16 mouse cellular contexts compared by ENCODE assay signal in the genomic region with DNA sequence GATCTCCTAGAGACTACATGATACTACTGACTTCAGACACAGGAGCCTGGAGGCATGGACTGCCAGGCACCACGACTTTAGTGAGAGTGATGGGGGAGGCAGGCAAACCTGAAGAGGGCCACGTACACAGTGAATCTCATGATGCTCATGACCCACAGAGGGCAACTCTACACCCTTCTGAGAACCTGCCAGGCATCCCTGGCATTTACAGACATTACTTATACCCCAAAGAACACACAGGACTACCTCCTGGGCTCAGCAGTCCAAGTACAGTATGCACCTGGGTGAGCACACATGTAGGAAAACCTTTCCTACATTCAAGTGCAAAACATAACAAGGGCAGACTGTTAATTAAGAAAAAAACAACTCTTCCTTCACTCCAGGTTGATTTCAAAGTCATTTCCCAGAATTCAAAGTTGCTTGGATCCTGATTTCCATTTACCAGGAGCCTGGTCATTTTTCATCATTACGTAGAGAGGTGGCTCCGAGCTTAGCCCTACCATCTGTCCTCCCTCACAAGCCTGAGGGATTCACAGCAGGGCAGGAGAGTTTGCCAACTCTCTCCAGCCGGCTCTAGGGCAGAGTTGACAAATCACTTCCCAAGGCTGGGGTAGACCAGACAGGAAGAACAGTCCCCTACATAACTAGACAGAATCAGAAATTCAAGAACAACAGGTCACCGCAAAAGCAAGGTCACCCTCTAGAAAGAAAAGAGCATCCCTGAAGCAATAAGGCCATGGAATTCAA.
DNase-seq lines count a peak whose midpoint lies in the region; ATAC-seq and TF ChIP-seq lines count a peak whose summit lies in the region.
"Had no signal": no experiment of that assay in that cellular context is flagged by ENCODE, and none has a peak within 500 bp of the region (broad histone marks: within the 10 kb centered on the region; RNA-seq: fewer than 3 reads in every experiment).

No protein-coding gene starts in this region.

- H3K9me3 ChIP-seq in hindbrain, embryonic 12.5 days (replicated peaks) = no peaks in the 10 kb centered on the region
- H3K9me3 ChIP-seq in hindbrain, embryonic 11.5 days (ENCODE audit: control insufficient read depth, low read length) = no peaks in the 10 kb centered on the region
- H3K9me3 ChIP-seq in hindbrain, embryonic 16.5 days (ENCODE audit: control insufficient read depth, low read length) = no peaks in the 10 kb centered on the region
- H3K9me3 ChIP-seq in kidney, embryonic 15.5 days (replicated peaks) = no peaks in the 10 kb centered on the region
- H3K9me3 ChIP-seq: heart, embryonic 13.5 days; liver, embryonic 12.5 days; lung, embryonic 15.5 days; neural tube, embryonic 15.5 days had no signal

- no peak for TF ChIP-seq CTCF in kidney, adult 2 months (conservative IDR thresholded peaks at IDR 0.05; ENCODE audit: insufficient read depth, insufficient read length, low read depth, low read length)

- no peak overlapping the region for H3K4me2 ChIP-seq in hindbrain, embryonic 12.5 days (replicated peaks)
- H3K4me2 ChIP-seq in hindbrain, embryonic 11.5 days (replicated peaks; ENCODE audit: low read depth, low read length) = no peak overlapping the region
- H3K4me2 ChIP-seq in hindbrain, embryonic 16.5 days (ENCODE audit: low read length) = no peak overlapping the region
- no peak overlapping the region for H3K4me2 ChIP-seq in kidney, embryonic 15.5 days
- H3K4me2 ChIP-seq: heart, embryonic 13.5 days; liver, embryonic 12.5 days; lung, embryonic 15.5 days; neural tube, embryonic 15.5 days had no signal

- H3K27ac ChIP-seq in hindbrain, embryonic 12.5 days = no peak overlapping the region
- H3K27ac ChIP-seq in hindbrain, embryonic 11.5 days (ENCODE audit: low read depth, low read length) = no peak overlapping the region
- peak overlapping the region; percentile 20; the same call in 1 of the 2 replicates for H3K27ac ChIP-seq in hindbrain, embryonic 16.5 days (ENCODE audit: low read depth, low read length)
- no peak overlapping the region for H3K27ac ChIP-seq in kidney, adult 2 months (ENCODE audit: insufficient read depth, low read depth, low read length)
- H3K27ac ChIP-seq in kidney, embryonic 15.5 days = no peak overlapping the region
- H3K27ac ChIP-seq: heart, embryonic 13.5 days; liver, embryonic 12.5 days; lung, embryonic 15.5 days; neural tube, embryonic 15.5 days had no signal

- H3K36me3 ChIP-seq in hindbrain, embryonic 12.5 days = peaks cover 2% of the 10 kb centered on the region; the same call in 1 of the 2 replicates
- H3K36me3 ChIP-seq in hindbrain, embryonic 11.5 days (ENCODE audit: control insufficient read depth, insufficient read depth, low read length) = no peaks in the 10 kb centered on the region
- 0 out of 2 replicates have a peak, but pooled peaks cover 2% of the 10 kb centered on the region for H3K36me3 ChIP-seq in hindbrain, embryonic 16.5 days (ENCODE audit: control insufficient read depth, insufficient read depth, low read length)
- H3K36me3 ChIP-seq in kidney, adult 2 months (ENCODE audit: control insufficient read depth, insufficient read depth, low read length) = no peaks in the 10 kb centered on the region
- no peaks in the 10 kb centered on the region for H3K36me3 ChIP-seq in kidney, embryonic 15.5 days
- H3K36me3 ChIP-seq: heart, embryonic 13.5 days; liver, embryonic 12.5 days; lung, embryonic 15.5 days; neural tube, embryonic 15.5 days had no signal

- peak; percentile 42; the same call in 1 of the 2 replicates for ATAC-seq in hindbrain, embryonic 12.5 days (ENCODE audit: low FRiP score)
- no peak for ATAC-seq in hindbrain, embryonic 11.5 days (ENCODE audit: low FRiP score)
- ATAC-seq in hindbrain, embryonic 16.5 days = peak; percentile 79
- no peak for ATAC-seq in kidney, embryonic 15.5 days (replicated peaks; ENCODE audit: low FRiP score)
- ATAC-seq: liver, embryonic 12.5 days had no signal

- 72% methylated on average over 6 of the region's 6 CpGs for WGBS in hindbrain, embryonic 12.5 days
- WGBS in hindbrain, embryonic 11.5 days = 68% methylated on average over 6 of the region's 6 CpGs
- 68% methylated on average over 6 of the region's 6 CpGs for WGBS in hindbrain, embryonic 16.5 days
- WGBS in kidney, adult 2 months = 59% methylated on average over 6 of the region's 6 CpGs
- 69% methylated on average over 6 of the region's 6 CpGs for WGBS in kidney, embryonic 15.5 days

- H3K27me3 ChIP-seq in hindbrain, embryonic 12.5 days = no peaks in the 10 kb centered on the region
- no peaks in the 10 kb centered on the region for H3K27me3 ChIP-seq in hindbrain, embryonic 11.5 days (ENCODE audit: control insufficient read depth, insufficient read depth, low read length)
- no peaks in the 10 kb centered on the region for H3K27me3 ChIP-seq in hindbrain, embryonic 16.5 days (replicated peaks; ENCODE audit: control insufficient read depth, insufficient read depth, low read length)
- no peaks in the 10 kb centered on the region for H3K27me3 ChIP-seq in kidney, adult 2 months (replicated peaks; ENCODE audit: control insufficient read depth, insufficient read depth, low read length)
- no peaks in the 10 kb centered on the region for H3K27me3 ChIP-seq in kidney, embryonic 15.5 days
- H3K27me3 ChIP-seq: heart, embryonic 13.5 days; liver, embryonic 12.5 days; lung, embryonic 15.5 days; neural tube, embryonic 15.5 days had no signal

- no peak overlapping the region for H3K4me3 ChIP-seq in hindbrain, embryonic 12.5 days
- no peak overlapping the region for H3K4me3 ChIP-seq in hindbrain, embryonic 11.5 days (ENCODE audit: low read depth, low read length)
- no peak overlapping the region for H3K4me3 ChIP-seq in hindbrain, embryonic 16.5 days (ENCODE audit: low read length)
- no peak overlapping the region for H3K4me3 ChIP-seq in kidney, adult 2 months (ENCODE audit: insufficient read depth, low read depth, low read length)
- no peak overlapping the region for H3K4me3 ChIP-seq in kidney, embryonic 15.5 days (replicated peaks)
- H3K4me3 ChIP-seq: heart, embryonic 13.5 days; liver, embryonic 12.5 days; lung, embryonic 15.5 days; neural tube, embryonic 15.5 days had no signal

- no peak overlapping the region for H3K9ac ChIP-seq in hindbrain, embryonic 12.5 days
- no peak overlapping the region for H3K9ac ChIP-seq in hindbrain, embryonic 11.5 days (ENCODE audit: low read depth, low read length)
- H3K9ac ChIP-seq in hindbrain, embryonic 16.5 days (ENCODE audit: low read depth, low read length) = no peak overlapping the region
- no peak overlapping the region for H3K9ac ChIP-seq in kidney, embryonic 15.5 days
- H3K9ac ChIP-seq: heart, embryonic 13.5 days; liver, embryonic 12.5 days; lung, embryonic 15.5 days; neural tube, embryonic 15.5 days had no signal

- no peak for TF ChIP-seq POLR2A in kidney, adult 2 months (IDR thresholded peaks at IDR 0.05; ENCODE audit: low read depth, low read length)

- H3K4me1 ChIP-seq in hindbrain, embryonic 12.5 days = peaks cover 8% of the 10 kb centered on the region; the same call in 1 of the 2 replicates
- no peaks in the 10 kb centered on the region for H3K4me1 ChIP-seq in hindbrain, embryonic 11.5 days (replicated peaks; ENCODE audit: control insufficient read depth, insufficient read depth, low read length)
- H3K4me1 ChIP-seq in hindbrain, embryonic 16.5 days (ENCODE audit: control insufficient read depth, insufficient read depth, low read depth, low read length) = no peaks in the 10 kb centered on the region; the same call in 1 of the 2 replicates
- H3K4me1 ChIP-seq in kidney, adult 2 months (ENCODE audit: control insufficient read depth, insufficient read depth, low read length) = no peaks in the 10 kb centered on the region
- no peaks in the 10 kb centered on the region for H3K4me1 ChIP-seq in kidney, embryonic 15.5 days
- H3K4me1 ChIP-seq: heart, embryonic 13.5 days; liver, embryonic 12.5 days; lung, embryonic 15.5 days had no signal

- peak; percentile 26 for DNase-seq in adrenal gland, postnatal 10 days
- no peak for DNase-seq in adrenal gland, adult 8-10 months
- DNase-seq in hindbrain, embryonic 11.5 days (ENCODE audit: low spot score) = no peak
- peak; percentile 84 for DNase-seq in cerebellum, adult 8-10 months
- DNase-seq in kidney, adult 2 months = no peak
- DNase-seq: kidney, adult 18-20 months; kidney, postnatal 4 days; retina, postnatal 1 day; thymus, postnatal 14 days had no signal

Comparison
In these comparisons a context has a peak if more than half of its experiments do, and no peak if none do; other contexts are left out.
1. DNase-seq: peak in adrenal gland, postnatal 10 days (single experiment) and cerebellum, adult 8-10 months (single experiment); none in adrenal gland, adult 8-10 months (single experiment), hindbrain, embryonic 11.5 days (single experiment) and kidney, adult 2 months (single experiment).
2. ATAC-seq: peak in hindbrain, embryonic 12.5 days (single experiment) and hindbrain, embryonic 16.5 days (single experiment); none in hindbrain, embryonic 11.5 days (single experiment) and kidney, embryonic 15.5 days (single experiment).